Mouse (Mus musculus): ENCODE data around the gene Vsig2. TPM values are rescaled to one million over a fixed set of nuclear protein-coding genes. Genes with fewer than 3 reads are reported as not detected.
A peak's percentile ranks its signal among the peaks of the same experiment; 100 is the strongest.

Vsig2 gene
- polyA plus RNA-seq, 1 experiment, result not detected

DNA sequence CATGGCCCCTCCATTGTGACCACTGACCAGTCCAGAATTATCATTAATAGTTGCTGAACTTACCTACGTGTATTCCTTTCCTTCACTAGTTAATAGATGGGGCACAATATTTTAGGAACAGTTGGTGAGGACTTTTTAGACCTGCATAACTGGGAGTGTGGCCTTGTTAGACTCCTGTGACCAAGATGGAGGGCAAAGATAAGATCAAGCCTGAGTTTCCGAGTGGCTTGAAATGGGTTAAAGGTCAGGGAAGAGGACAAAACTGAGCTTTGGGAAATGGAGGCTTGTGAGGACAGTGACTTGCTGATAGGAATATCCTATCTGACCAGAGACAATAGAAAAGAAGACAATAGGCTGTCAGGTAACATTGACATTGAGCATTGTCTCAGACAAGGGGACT is 13.6 kb upstream of the Vsig2 start:
- no peaks in the 10 kb centered on the region for H3K79me2 ChIP-seq (ENCODE audit: control insufficient read depth, insufficient read depth)
- H3K27me3 ChIP-seq (ENCODE audit: control insufficient read depth, insufficient read depth, insufficient read length), result no peaks in the 10 kb centered on the region
- no peak overlapping the region for H3K4me3 ChIP-seq
- peaks cover 6% of the 10 kb centered on the region for H3K36me3 ChIP-seq (ENCODE audit: control insufficient read depth, insufficient read depth)
- H3K4me2 ChIP-seq (ENCODE audit: low read depth), result no peak overlapping the region
- TF ChIP-seq TCF12 (IDR thresholded peaks at IDR 0.05; ENCODE audit: insufficient read depth, poor library complexity, severe bottlenecking) (no peak), MYOG (IDR thresholded peaks at IDR 0.05; ENCODE audit: control insufficient read depth in 1 of 3, insufficient read depth in 1 of 3, insufficient read length in 2 of 3, low read depth in 2 of 3) (no peak), MYOD1 (IDR thresholded peaks at IDR 0.05; ENCODE audit: control insufficient read depth in 1 of 3, insufficient read length in 2 of 3, low read depth in 2 of 3) (no peak), USF1 (IDR thresholded peaks at IDR 0.05; ENCODE audit: low read depth) (no peak), POLR2AphosphoS2 (IDR thresholded peaks at IDR 0.05; ENCODE audit: insufficient read length, low read depth) (no peak), POLR2A (IDR thresholded peaks at IDR 0.05; ENCODE audit: insufficient read length, low read depth) (no peak), TCF3 (IDR thresholded peaks at IDR 0.05; ENCODE audit: insufficient read length, low read depth) (no peak), MAX (IDR thresholded peaks at IDR 0.05; ENCODE audit: low read depth) (no peak), CEBPB (IDR thresholded peaks at IDR 0.05; ENCODE audit: insufficient read depth, poor library complexity, severe bottlenecking) (no peak), SRF (IDR thresholded peaks at IDR 0.05; ENCODE audit: control insufficient read depth, insufficient read length, low read depth) (no peak), E2F4 (IDR thresholded peaks at IDR 0.05; ENCODE audit: insufficient read depth) (no peak), REST (IDR thresholded peaks at IDR 0.05; ENCODE audit: insufficient read depth, insufficient read length) (no peak)
- H3ac ChIP-seq (ENCODE audit: control insufficient read depth, insufficient read length), result no peak overlapping the region

DNA sequence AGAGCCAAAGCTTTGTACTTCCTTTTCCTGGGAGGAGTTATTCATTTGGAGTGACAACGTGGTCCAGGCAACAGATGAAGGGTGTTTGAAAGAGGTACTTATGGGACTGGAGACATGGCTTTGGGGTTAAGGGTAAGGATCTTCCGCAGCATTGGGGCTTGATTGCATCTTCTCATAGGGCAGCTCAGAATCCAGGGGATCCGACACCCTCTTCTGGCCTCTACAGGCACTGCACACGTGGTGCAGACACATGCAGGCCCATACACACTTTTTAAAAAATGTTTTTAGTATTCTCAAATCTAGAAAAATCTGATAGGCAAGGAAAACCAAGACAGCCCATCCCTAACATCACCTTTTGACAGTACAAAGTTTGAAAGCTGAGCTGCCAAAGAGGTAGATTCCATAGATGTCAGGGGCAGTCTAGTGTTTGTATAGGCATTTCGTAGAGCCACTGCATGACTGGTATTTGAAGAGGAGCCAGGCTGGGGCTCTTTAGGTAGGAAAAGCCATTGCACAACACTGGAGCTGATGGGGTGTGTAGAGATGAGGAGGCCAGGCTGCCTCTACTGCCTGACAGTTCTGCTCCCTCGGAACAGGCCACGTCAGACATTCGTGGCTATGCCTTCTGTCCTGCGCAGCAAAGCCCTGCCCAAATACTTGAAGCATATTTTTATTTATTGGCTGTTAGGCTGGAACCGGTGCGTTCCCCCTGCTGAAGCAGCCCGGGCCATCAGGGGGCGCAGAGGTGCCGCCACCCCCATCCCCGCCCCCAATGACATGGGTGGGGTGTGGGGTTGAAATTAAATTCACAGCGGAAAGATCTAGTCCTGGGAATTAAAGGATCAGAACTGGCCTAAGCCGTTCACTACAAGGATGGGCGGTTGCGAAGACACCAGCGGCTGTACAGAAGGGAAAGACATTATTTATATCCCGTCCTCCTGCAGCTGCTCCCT is 12.3 kb upstream of the Vsig2 start:
- H3K27me3 ChIP-seq (ENCODE audit: control insufficient read depth, insufficient read depth, insufficient read length), result no peaks in the 10 kb centered on the region
- H3K79me2 ChIP-seq (ENCODE audit: control insufficient read depth, insufficient read depth), result no peaks in the 10 kb centered on the region
- H3K4me2 ChIP-seq (ENCODE audit: low read depth), result no peak overlapping the region

DNA sequence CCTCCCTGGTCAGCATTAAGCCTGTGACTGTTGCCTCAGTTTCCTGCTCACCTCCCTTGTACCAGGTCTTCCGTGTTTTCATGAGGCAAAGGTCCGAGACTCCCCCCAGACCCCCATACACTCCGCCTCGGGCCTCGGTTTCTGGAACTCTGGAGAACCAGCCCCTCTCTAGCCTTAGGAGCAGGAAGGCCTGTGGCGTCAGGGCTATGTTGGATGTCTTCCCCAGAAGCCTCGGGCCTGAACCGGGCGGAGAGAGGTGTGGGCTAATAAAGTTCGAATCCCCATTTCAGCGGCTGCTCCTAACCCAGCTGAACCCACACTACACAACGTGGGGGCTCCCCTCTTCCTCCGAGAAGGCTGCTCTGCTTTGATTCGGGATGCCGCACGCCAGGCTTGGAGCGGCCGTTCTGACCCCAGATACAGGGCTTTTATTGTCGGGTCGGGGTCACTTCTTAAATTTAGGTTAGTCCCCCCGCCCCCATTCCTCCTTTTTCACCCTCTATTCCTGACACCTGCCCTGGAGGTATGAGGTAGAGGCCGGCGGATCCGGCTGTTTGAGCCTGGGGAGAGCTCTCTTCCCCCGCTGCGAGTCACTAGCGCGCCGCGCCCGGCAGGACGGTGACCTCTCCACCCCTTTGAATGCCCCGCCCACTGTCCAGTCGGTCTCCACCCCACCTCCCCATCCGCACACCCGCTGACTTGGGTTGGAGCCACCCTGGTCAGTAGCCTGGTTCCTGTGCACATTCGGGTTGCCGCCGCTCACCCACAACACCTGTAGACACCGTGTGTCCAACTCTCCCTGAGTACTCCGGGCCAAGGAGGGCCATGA is 11.4 kb upstream of the Vsig2 start, which contains the start of gene Esam:
Gene Esam (plus strand): TSS at position 683 of the 829 bp plus-strand sequence.
- no peak within 1 kb of the TSS for H3K4me2 ChIP-seq (ENCODE audit: low read depth)
- peaks cover 3% of the 10 kb centered on the region for H3K36me3 ChIP-seq (ENCODE audit: control insufficient read depth, insufficient read depth)
- no peaks in the 10 kb centered on the region for H3K79me2 ChIP-seq (ENCODE audit: control insufficient read depth, insufficient read depth)
- TF ChIP-seq SRF (IDR thresholded peaks at IDR 0.05; ENCODE audit: control insufficient read depth, insufficient read length, low read depth) (no peak), POLR2AphosphoS2 (IDR thresholded peaks at IDR 0.05; ENCODE audit: insufficient read length, low read depth) (no peak), POLR2A (IDR thresholded peaks at IDR 0.05; ENCODE audit: insufficient read length, low read depth) (peak; percentile 15), MYOD1 (IDR thresholded peaks at IDR 0.05; ENCODE audit: control insufficient read depth in 1 of 3, insufficient read length in 2 of 3, low read depth in 2 of 3) (no peak)
- no peak within 1 kb of the TSS for H3K4me3 ChIP-seq
- no peaks in the 10 kb centered on the region for H3K27me3 ChIP-seq (ENCODE audit: control insufficient read depth, insufficient read depth, insufficient read length)
- no peak within 1 kb of the TSS for H3ac ChIP-seq (ENCODE audit: control insufficient read depth, insufficient read length)

More for the DNA sequence above, 12.3 kb upstream of the Vsig2 start:
- H3ac ChIP-seq (ENCODE audit: control insufficient read depth, insufficient read length), result no peak overlapping the region
- TF ChIP-seq POLR2AphosphoS2 (IDR thresholded peaks at IDR 0.05; ENCODE audit: insufficient read length, low read depth) (no peak), E2F4 (IDR thresholded peaks at IDR 0.05; ENCODE audit: insufficient read depth) (no peak), USF1 (IDR thresholded peaks at IDR 0.05; ENCODE audit: low read depth) (no peak), POLR2A (IDR thresholded peaks at IDR 0.05; ENCODE audit: insufficient read length, low read depth) (no peak), REST (IDR thresholded peaks at IDR 0.05; ENCODE audit: insufficient read depth, insufficient read length) (no peak), MAX (IDR thresholded peaks at IDR 0.05; ENCODE audit: low read depth) (no peak), MYOG (IDR thresholded peaks at IDR 0.05; ENCODE audit: control insufficient read depth in 1 of 3, insufficient read depth in 1 of 3, insufficient read length in 2 of 3, low read depth in 2 of 3) (no peak)
- H3K4me3 ChIP-seq, result no peak overlapping the region
- peaks cover 6% of the 10 kb centered on the region for H3K36me3 ChIP-seq (ENCODE audit: control insufficient read depth, insufficient read depth)

DNA sequence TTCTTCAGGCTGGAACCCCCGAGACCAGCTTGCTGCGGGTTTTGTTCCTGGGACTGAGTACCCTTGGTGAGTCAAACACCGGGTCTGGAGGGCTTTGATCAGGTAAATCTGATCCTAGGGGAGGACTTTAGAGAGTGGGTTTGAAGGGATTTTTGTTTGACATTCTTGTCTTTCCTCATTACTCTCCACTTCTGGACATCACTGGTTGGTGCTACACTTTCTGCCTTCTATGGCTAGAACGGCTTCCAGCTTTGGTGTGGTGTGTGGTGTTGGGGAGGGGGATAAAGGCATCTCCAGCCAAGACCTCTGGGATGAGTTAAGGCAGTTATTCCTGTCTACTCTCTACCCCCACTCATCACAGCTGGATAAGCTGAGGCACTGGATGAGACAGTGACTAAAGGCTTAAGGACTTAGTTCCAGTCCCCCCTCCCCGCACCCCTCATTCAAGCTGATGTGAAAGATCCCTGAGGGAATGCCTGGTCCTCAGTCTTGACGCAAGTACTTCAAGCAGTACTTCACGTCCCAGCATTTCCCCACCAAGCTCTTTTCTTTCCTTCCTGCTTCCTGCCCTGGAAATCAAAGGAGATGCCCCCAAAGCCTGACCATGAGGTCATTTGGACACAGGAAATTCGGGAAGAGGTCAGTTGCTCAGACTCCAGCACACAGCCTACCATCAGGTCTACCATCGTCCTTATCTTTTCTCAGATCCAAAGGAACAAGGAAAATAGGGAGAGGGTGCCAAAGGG is 10.7 kb upstream of the Vsig2 start:
- Histone ChIP-seq H3K4me3 (no peak overlapping the region), H3K79me2 (ENCODE audit: control insufficient read depth, insufficient read depth) (no peaks in the 10 kb centered on the region), H3K27me3 (ENCODE audit: control insufficient read depth, insufficient read depth, insufficient read length) (no peaks in the 10 kb centered on the region), H3ac (ENCODE audit: control insufficient read depth, insufficient read length) (no peak overlapping the region), H3K36me3 (ENCODE audit: control insufficient read depth, insufficient read depth) (no peaks in the 10 kb centered on the region), H3K4me2 (ENCODE audit: low read depth) (no peak overlapping the region)
- no peak for TF ChIP-seq POLR2AphosphoS2 (IDR thresholded peaks at IDR 0.05; ENCODE audit: insufficient read length, low read depth)
- no peak for TF ChIP-seq MYOG (IDR thresholded peaks at IDR 0.05; ENCODE audit: control insufficient read depth in 1 of 3, insufficient read depth in 1 of 3, insufficient read length in 2 of 3, low read depth in 2 of 3)
- no peak for TF ChIP-seq MYOD1 (IDR thresholded peaks at IDR 0.05; ENCODE audit: control insufficient read depth in 1 of 3, insufficient read length in 2 of 3, low read depth in 2 of 3)
- TF ChIP-seq POLR2A (IDR thresholded peaks at IDR 0.05; ENCODE audit: insufficient read length, low read depth), result no peak
- TF ChIP-seq TCF12 (IDR thresholded peaks at IDR 0.05; ENCODE audit: insufficient read depth, poor library complexity, severe bottlenecking), result no peak
- TF ChIP-seq CEBPB (IDR thresholded peaks at IDR 0.05; ENCODE audit: insufficient read depth, poor library complexity, severe bottlenecking), result no peak
- no peak for TF ChIP-seq REST (IDR thresholded peaks at IDR 0.05; ENCODE audit: insufficient read depth, insufficient read length)
- no peak for TF ChIP-seq E2F4 (IDR thresholded peaks at IDR 0.05; ENCODE audit: insufficient read depth)
- TF ChIP-seq MAX (IDR thresholded peaks at IDR 0.05; ENCODE audit: low read depth), result no peak
- TF ChIP-seq USF1 (IDR thresholded peaks at IDR 0.05; ENCODE audit: low read depth), result no peak
- no peak for TF ChIP-seq SRF (IDR thresholded peaks at IDR 0.05; ENCODE audit: control insufficient read depth, insufficient read length, low read depth)

All from myocyte (in vitro differentiated cells).